Mouse (Mus musculus) retina, postnatal 1 day (tissue): ENCODE results near the gene Avl9.

Source experiments
- DNase-seq: peaks from one replicate; pipeline ENCODE4 v3.0.0-alpha.2; 2012

The Avl9 gene

GRCm38 (mm10) chr6:56714574-56715269, at the start of gene Avl9:
TSS of gene Avl9 (plus strand) at chr6:56714899.
- DNase-seq = peak; percentile 97

DNA sequence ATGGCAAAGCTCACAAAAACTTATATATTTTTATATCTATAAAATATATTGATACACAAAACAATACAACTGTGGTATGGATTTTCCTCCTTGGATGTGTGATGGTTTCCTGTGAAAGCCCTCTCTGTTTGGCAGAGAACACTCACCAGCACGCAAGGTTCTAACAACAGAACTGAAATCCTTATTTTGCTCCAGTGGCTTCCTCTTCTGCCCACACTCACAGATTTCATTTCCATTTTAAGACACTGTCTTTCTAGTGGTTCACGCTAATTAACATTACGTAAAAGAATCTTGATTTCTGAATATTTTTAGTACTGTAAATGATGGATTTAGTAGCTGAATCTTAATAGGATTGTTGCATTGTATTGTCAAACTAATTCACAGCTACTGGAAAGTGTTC, 26.5 kb upstream of the Avl9 start:
- no peak for DNase-seq

DNA sequence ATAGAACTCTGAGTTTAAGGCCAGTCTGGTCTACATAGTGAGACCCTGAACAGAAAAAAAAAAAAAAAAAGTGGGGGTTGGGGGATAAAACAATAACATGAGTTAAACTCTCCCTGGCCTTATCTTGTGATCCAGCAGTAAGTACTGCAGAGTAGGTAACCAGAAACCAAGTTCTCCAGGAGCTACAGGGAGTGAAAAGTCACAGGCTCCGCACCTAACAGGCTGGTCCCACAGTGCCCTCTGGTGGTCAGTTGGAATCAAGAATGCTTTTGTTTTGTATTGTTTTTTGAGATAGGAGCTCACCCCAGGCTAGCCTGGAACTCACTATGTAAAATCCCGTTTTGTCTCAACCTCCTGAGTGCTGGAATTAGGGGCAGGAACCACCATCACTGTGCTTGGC, 23.5 kb upstream of the Avl9 start:
- peak; percentile 85 for DNase-seq

DNA sequence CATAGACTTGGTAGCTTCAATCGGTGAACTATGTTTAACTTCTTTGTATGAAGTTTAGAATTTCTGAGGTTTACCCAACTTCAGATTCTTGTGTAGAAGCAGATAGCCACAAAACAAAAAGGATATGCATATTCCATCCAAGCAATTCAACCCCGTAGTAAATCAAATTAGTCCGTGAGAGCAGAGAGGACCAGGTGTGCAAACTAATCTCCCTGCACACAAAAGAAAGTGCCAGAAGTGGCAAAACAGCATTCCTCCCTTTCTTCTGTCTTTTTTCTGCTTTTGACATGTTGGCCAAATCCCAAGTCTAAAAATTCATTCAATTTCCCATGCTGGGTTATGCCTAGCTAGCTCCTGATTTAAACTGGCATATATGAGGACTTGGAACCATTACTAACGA, 22.3 kb upstream of the Avl9 start:
- no peak for DNase-seq

DNA sequence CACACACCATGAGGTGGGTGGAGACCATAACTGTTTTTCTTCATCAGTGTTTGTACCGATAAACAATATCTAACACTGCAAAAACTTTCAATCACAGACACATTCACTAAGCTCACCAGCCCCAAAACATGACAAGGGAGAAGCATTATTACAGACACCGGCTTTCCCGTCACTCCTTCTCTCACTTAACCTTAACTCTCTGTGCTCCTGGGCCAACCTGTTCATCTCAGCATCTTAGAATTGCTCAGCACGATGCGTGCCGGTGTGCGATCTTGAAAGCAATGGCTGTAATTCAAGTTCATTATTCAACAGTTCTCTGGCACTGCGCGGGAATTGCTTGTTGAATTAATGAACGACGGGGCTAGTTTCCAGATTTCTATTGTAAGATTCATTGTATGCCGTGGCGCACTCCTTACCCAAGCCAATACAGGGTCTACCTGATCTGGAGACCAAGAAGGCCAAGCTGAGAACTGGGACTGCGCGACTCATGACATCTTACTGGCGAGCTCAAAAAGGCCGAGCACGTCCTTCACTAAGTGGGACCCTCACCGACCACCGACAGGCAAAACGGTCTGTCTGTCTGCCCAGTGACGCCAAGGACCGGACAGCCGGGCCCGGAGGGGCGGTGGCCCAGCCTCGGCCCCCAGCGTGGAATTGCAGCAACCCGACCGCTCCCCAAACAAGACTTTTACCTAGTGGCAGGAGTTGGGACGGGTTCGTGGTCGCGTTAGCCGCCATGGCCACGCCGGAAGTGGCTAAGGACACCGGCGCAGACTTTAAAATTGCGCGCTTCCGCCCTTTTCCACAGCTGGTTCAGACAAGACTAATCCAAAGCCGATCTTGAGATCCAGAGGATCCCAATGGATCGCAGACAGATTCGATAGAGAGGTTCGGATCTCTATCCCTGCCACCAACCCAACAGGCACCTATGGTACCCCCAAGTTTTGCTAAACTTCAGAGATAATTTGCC, 10.5 kb upstream of the Avl9 start, which contains the start of gene Lsm5:
Gene Lsm5 (minus strand): TSS at position 780 of the 970 bp plus-strand sequence.
- peak; percentile 96 for DNase-seq

GRCm38 (mm10) chr6:56714186-56714573, 519 bp upstream of the Avl9 start:
- DNase-seq = no peak

GRCm38 (mm10) chr6:56715270-56715666, 569 bp downstream of the Avl9 start:
- peak; percentile 80 for DNase-seq

DNA sequence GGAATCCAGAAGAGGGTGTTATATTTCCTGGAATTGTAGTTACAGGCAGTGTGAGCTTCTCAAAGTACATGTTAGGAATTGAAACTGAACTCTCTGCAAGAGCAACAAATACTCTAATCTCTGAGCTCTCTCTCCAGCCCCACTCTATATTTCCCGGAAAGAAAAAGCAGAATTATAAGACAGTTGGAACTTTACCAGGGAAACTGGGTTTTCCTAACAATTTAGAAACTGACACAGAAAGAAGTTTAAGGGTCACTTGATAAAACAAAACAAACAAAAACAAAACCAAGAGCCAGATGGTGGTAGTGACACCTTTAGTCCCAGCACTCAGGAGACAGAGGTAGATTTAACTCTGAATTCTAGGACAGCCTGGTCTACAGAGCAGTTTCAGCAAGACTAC, 4.4 kb downstream of the Avl9 start:
- no peak for DNase-seq

GRCm38 (mm10) chr6:56720877-56721276, 6.2 kb downstream of the Avl9 start:
- peak; percentile 43 for DNase-seq

- DNase-seq = no peak
Measured at GRCm38 (mm10) chr6:56732545-56732944, 17.8 kb downstream of the Avl9 start.

DNA sequence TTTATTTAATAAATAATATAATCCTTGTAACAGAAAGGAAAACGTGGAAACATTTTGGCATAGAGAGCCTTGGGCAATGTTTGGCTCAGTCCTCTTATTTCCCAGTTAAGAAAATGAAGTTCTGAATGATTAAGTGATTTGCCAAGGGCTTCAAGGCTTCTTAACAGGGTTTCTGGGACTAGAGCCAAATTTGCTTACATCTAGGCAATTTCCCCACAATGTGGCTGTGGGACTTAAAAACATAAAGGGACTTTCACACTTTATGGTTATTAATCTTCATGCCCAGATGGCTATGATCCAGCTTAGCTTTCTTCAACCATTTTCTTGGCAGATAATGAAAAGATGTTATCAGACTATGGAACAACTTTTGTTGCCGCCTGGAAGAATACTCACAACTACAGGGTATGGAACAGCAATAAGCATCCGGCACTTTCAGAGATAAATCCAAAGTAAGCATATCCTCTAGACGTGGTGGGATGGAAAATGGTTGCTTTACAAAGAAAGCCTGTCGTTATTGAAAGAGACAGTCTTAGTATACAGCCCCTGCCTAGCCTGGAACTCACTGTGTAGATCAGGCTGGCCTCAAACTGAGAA, 31.3 kb downstream of the Avl9 start:
- DNase-seq = peak; percentile 38

DNA sequence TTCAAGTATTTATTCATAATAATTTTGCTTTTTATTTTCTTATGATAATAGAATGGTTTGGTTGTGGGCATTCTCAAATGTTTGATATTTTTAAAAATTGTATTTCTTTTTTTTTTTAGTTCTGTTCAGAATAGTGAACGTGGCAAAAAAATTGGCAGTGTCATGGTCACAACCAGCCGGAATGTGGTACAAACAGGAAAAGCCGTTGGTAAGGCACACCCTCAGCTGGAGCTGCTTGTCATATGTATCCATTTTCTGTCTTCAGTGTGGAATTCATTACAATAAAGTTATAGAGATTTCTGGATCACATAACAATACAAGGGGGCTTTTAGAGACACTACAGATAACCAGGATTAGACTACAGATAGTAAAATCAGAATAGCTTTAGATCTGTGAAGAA, 39.0 kb downstream of the Avl9 start:
- no peak for DNase-seq

GRCm38 (mm10) chr6:56756117-56756516, 41.4 kb downstream of the Avl9 start:
- DNase-seq = no peak

DNA sequence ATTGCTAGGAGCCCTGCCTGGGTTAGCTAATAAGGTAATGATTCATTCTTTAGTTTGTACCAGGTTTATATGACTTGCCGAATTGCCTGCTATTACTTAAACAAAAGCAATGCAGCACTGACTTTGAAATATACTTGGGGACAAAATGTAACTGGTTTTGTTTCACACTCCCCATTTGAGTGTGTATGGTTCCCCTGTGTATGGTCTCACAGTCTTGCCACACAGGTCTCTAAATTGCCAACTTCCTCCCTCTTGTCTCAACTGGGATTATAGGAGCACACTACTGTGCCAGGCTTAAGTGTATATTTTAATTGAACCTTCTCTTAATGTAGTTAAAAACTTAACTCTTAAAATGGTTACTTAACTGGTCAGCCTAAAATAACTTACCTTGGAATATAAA, 44.6 kb downstream of the Avl9 start:
- no peak for DNase-seq

GRCm38 (mm10) chr6:56765265-56765664, 50.6 kb downstream of the Avl9 start:
- DNase-seq = peak; percentile 12

GRCm38 (mm10) chr6:56765696-56766095, 51.0 kb downstream of the Avl9 start:
- no peak for DNase-seq

DNA sequence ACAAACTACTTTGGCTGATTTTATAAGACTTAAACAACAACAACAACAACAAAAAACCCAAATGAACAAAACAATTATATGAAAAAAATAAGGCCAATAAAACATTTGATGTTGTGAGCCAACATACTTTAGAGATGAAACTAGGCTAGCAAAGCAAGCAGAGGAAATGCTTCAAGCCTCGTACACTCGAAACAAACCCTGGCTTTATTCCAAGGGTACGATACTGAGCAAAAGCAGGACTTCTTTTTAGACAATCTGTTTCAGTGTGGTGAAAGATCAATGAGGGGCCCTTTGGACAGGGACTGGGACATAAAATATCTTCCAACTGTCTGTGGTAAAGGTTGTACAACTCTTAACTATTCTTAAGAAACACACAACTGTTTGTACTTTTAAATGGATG, 61.1 kb downstream of the Avl9 start:
- no peak for DNase-seq

- DNase-seq = no peak
Measured at GRCm38 (mm10) chr6:56779636-56780035, 64.9 kb downstream of the Avl9 start.

DNA sequence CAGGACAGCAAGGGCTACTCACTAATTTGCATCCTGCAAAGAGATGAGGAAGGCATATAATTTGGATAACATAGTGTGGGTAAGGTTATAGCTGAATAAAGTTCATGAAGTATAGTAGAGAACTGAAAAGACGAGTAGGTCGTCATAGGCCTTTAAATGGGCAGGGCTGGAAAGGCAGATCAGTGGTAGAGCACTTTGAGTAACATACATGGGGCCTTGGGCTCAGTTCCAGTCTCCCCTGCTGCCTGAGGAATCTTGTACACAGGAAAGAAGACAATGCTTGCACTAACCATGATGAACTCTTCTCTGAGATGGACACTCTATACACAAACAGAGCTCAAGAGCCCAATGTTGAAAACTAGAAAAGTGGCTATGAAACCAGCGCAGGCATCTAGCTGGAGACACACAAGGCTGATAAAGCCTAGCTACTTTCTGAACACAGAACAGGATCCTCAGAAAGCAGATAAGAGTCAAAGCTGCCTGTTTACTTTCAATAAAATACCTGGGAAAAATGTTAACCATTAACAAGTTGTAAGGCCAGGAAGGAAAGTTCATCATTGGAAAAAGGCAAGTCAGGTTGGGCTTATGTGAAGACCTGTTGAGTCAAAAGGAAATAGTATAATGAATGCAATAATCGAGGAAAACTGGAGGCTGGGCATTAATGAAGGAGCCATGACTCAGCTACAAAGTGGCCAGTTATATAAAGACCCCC, 69.0 kb downstream of the Avl9 start:
- DNase-seq = no peak

- DNase-seq = no peak
Measured at GRCm38 (mm10) chr6:56785068-56785467, 70.4 kb downstream of the Avl9 start.

GRCm38 (mm10) chr6:56787668-56788067, 73.0 kb downstream of the Avl9 start:
- no peak for DNase-seq

- no peak for DNase-seq
Measured at GRCm38 (mm10) chr6:56789336-56789735, 74.6 kb downstream of the Avl9 start.

- no peak for DNase-seq
Measured at GRCm38 (mm10) chr6:56794834-56795233, 80.1 kb downstream of the Avl9 start.
